ENCODE assay signal across 16 mouse cellular contexts in the genomic region with DNA sequence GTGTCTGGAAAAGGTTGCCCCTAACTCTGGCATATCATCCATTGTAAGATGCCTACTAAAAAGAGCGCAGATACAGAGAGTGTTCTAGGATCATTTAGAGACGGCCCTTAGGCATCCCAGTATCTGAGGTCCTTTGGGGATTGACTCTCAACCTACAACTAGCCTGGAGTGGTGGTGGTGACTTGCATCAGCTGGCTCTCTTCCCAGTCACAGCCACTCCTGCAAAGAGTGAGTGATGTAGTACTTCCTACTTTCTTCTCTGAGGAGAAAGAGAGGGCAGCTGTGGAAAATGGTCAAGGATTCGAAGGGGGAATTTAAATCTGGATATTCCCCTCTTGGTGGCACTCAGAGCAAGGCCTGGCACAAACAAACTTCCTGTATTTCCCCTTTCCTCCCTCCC. TPM values are rescaled to one million over a fixed set of nuclear protein-coding genes. Genes with fewer than 3 reads are reported as not detected.
A peak's percentile ranks its signal among the peaks of the same experiment; 100 is the strongest.
DNase-seq lines count a peak whose midpoint lies in the region; ATAC-seq and TF ChIP-seq lines count a peak whose summit lies in the region.
"Had no signal": no experiment of that assay in that cellular context is flagged by ENCODE, and none has a peak within 500 bp of the region (broad histone marks: within the 10 kb centered on the region; RNA-seq: fewer than 3 reads in every experiment).

No protein-coding gene starts in this region.

- DNase-seq in Patski (ENCODE audit: low read depth, low spot score): no peak
- DNase-seq in lung, adult 18-20 months: peak; percentile 51 to 67
- peak; percentile 51 to 71 for DNase-seq in lung, postnatal 4 days
- no peak for DNase-seq in ovary, adult 18-20 months (ENCODE audit: low spot score)
- DNase-seq: adrenal gland, postnatal 10 days; cerebellum, postnatal 36 days; layer of hippocampus, postnatal 36 days; liver, embryonic 13.5 days; right cerebral cortex, postnatal 14 days had no signal

- in situ Hi-C loops in Patski (cut with MboI; ENCODE audit: low pct_unique_long_range_greater_than_20kb): no loop called here

- TF ChIP-seq CTCF in Patski (IDR thresholded peaks at IDR 0.05): no peak

- no peaks in the 10 kb centered on the region for H3K27me3 ChIP-seq in kidney, embryonic 15.5 days
- no peaks in the 10 kb centered on the region for H3K27me3 ChIP-seq in kidney, embryonic 14.5 days (ENCODE audit: control insufficient read depth, insufficient read depth, low read length)
- H3K27me3 ChIP-seq in Patski: no peaks in the 10 kb centered on the region
- H3K27me3 ChIP-seq: CH12.LX; hindbrain, embryonic 15.5 days had no signal

- CTCF ChIA-PET in Patski (lab: Charles Lee): interaction anchor here (0.7 to 2.9 kb wide), 3 partner anchors 9 to 14 kb away, joined by 3 to 12 read pairs (median 3); no protein-coding TSS in a partner anchor

- ATAC-seq in kidney, embryonic 15.5 days (replicated peaks; ENCODE audit: low FRiP score): no peak
- no peak for ATAC-seq in kidney, embryonic 14.5 days (ENCODE audit: low FRiP score, low TSS enrichment)
- ATAC-seq in Patski: peak; percentile 28
- no peak for ATAC-seq in cerebellum, adult (ENCODE audit: insufficient number of reproducible peaks, low FRiP score, low TSS enrichment)

- no peaks in the 10 kb centered on the region for H3K9me3 ChIP-seq in kidney, embryonic 15.5 days (replicated peaks)
- no peaks in the 10 kb centered on the region for H3K9me3 ChIP-seq in kidney, embryonic 14.5 days (ENCODE audit: control insufficient read depth, low read length)
- H3K9me3 ChIP-seq: hindbrain, embryonic 15.5 days; limb, embryonic 10.5 days; liver, embryonic 13.5 days had no signal

- H3K27ac ChIP-seq in kidney, embryonic 15.5 days: peak overlapping the region; percentile 55
- H3K27ac ChIP-seq in kidney, embryonic 14.5 days (ENCODE audit: low read depth, low read length): no peak overlapping the region
- H3K27ac ChIP-seq: hindbrain, embryonic 15.5 days; limb, embryonic 10.5 days; liver, embryonic 13.5 days had no signal

- H3K36me3 ChIP-seq in kidney, embryonic 15.5 days: no peaks in the 10 kb centered on the region
- no peaks in the 10 kb centered on the region for H3K36me3 ChIP-seq in kidney, embryonic 14.5 days (ENCODE audit: control insufficient read depth, insufficient read depth, low read length)
- H3K36me3 ChIP-seq: hindbrain, embryonic 15.5 days; limb, embryonic 10.5 days; liver, embryonic 13.5 days had no signal

- WGBS in kidney, embryonic 15.5 days: 65% methylated on average over 3 of the region's 3 CpGs
- WGBS in kidney, embryonic 14.5 days: 66% methylated on average over 3 of the region's 3 CpGs

- peaks cover 44% of the 10 kb centered on the region for H3K4me1 ChIP-seq in kidney, embryonic 15.5 days
- H3K4me1 ChIP-seq in kidney, embryonic 14.5 days (ENCODE audit: control insufficient read depth, insufficient read depth, low read length): peaks cover 11% of the 10 kb centered on the region
- H3K4me1 ChIP-seq: hindbrain, embryonic 15.5 days had no signal

- no peak overlapping the region for H3K4me2 ChIP-seq in kidney, embryonic 15.5 days
- H3K4me2 ChIP-seq in kidney, embryonic 14.5 days (replicated peaks; ENCODE audit: low read depth, low read length): no peak overlapping the region
- H3K4me2 ChIP-seq: hindbrain, embryonic 15.5 days; liver, embryonic 13.5 days; midbrain, embryonic 11.5 days had no signal

- no peak overlapping the region for H3K4me3 ChIP-seq in kidney, embryonic 15.5 days (replicated peaks)
- no peak overlapping the region for H3K4me3 ChIP-seq in kidney, embryonic 14.5 days (ENCODE audit: low read length)
- H3K4me3 ChIP-seq: hindbrain, embryonic 15.5 days; limb, embryonic 10.5 days; liver, embryonic 13.5 days had no signal

- no peak overlapping the region for H3K9ac ChIP-seq in kidney, embryonic 15.5 days
- no peak overlapping the region for H3K9ac ChIP-seq in kidney, embryonic 14.5 days (ENCODE audit: low read depth, low read length)
- H3K9ac ChIP-seq: hindbrain, embryonic 15.5 days; liver, embryonic 13.5 days had no signal

- POLR2A ChIA-PET in Patski (lab: Charles Lee): no interaction called here

RNA-seq across cellular contexts. Expression of gene Mgst2, which starts 59.2 kb away (rescaled TPM):
- 1.6 and 3.5 TPM in 2 replicates for polyA plus RNA-seq in kidney, embryonic 15.5 days (2015; fragmentation: Nextera tagmentation; extraction: Ambion mirVana)
- 0.51 and 0.99 TPM in 2 replicates for polyA plus RNA-seq in kidney, embryonic 14.5 days (2014; fragmentation: Nextera tagmentation; extraction: Ambion mirVana)
- polyA plus RNA-seq in Patski (2021): 118 TPM
- polyA plus RNA-seq: midbrain, embryonic 11.5 days had no signal

Comparison
In these comparisons a context has a peak if more than half of its experiments do, and no peak if none do; other contexts are left out.
1. DNase-seq: peak in lung, adult 18-20 months (2 of 2) and lung, postnatal 4 days (2 of 2); none in Patski (single experiment) and ovary, adult 18-20 months (single experiment).
2. RNA of gene Mgst2, which starts 59.2 kb away (polyA plus RNA-seq): 118 TPM in Patski (single experiment); 1.6 to 3.5 TPM in kidney, embryonic 15.5 days and 0.51 to 0.99 TPM in kidney, embryonic 14.5 days; every median in the first group is over 10 times any median in the second.